Mouse (Mus musculus): ENCODE results near the gene Gm13279.
"Not testable (repeated sequence)": the region's sequence is repeated elsewhere in the genome, so short reads cannot be mapped to it uniquely, and the experiment has no call there.

The Gm13279 gene

GRCm38 (mm10) chr4:88793936-88794675, 3.1 kb upstream of the Gm13279 start, which contains the start of gene Gm13275:
Gene Gm13275 (plus strand): TSS chr4:88794487.
- peak; percentile 47 to 79 for DNase-seq (ENCODE audit: low spot score in 2 of 2)

GRCm38 (mm10) chr4:88799365-88799764, 2.2 kb downstream of the Gm13279 start, which contains the start of gene Gm13285:
Gene Gm13285 (plus strand): TSS chr4:88799665.
- not testable (repeated sequence) for DNase-seq (ENCODE audit: low spot score in 2 of 2)

GRCm38 (mm10) chr4:88802954-88803353, 5.8 kb downstream of the Gm13279 start, which contains the start of gene Gm13287:
Gene Gm13287 (plus strand): TSS chr4:88803254.
- not testable (repeated sequence) for DNase-seq (ENCODE audit: low spot score in 2 of 2)

- not testable (repeated sequence) for DNase-seq (ENCODE audit: low spot score in 2 of 2)
These were observed 8.0 kb downstream of the Gm13279 start, which contains the start of gene Gm13288 for GRCm38 (mm10) chr4:88805231-88805630. Gene Gm13288 (plus strand): TSS chr4:88805531.

GRCm38 (mm10) chr4:88805761-88806160, 8.6 kb downstream of the Gm13279 start:
- peak in 1 of 2 experiments; percentile 16 for DNase-seq (ENCODE audit: low spot score in 2 of 2)

GRCm38 (mm10) chr4:88815928-88816327, 18.7 kb downstream of the Gm13279 start, which contains the start of gene Ifna7:
Gene Ifna7 (plus strand): TSS chr4:88816228.
- DNase-seq (ENCODE audit: low spot score in 2 of 2), result no peak

GRCm38 (mm10) chr4:88819659-88820058, 22.5 kb downstream of the Gm13279 start, which contains the start of gene Ifna11:
Gene Ifna11 (plus strand): TSS chr4:88819959.
- DNase-seq (ENCODE audit: low spot score in 2 of 2), result no peak

GRCm38 (mm10) chr4:88822995-88823394, 25.8 kb downstream of the Gm13279 start:
- peak in 1 of 2 experiments; percentile 22 for DNase-seq (ENCODE audit: low spot score in 2 of 2)

- DNase-seq (ENCODE audit: low spot score in 2 of 2), result not testable (repeated sequence)
These were observed 29.9 kb downstream of the Gm13279 start, which contains the start of gene Ifna6 for GRCm38 (mm10) chr4:88827116-88827515. Gene Ifna6 (plus strand): TSS chr4:88827416.

GRCm38 (mm10) chr4:88830523-88830922, 33.3 kb downstream of the Gm13279 start:
- peak in 1 of 2 experiments; percentile 37 for DNase-seq (ENCODE audit: low spot score in 2 of 2)

- not testable (repeated sequence) for DNase-seq (ENCODE audit: low spot score in 2 of 2)
These were observed 38.0 kb downstream of the Gm13279 start, which contains the start of gene Ifna5 for GRCm38 (mm10) chr4:88835225-88835624. Gene Ifna5 (plus strand): TSS chr4:88835525.

- DNase-seq (ENCODE audit: low spot score in 2 of 2), result peak in 1 of 2 experiments; percentile 22
These were observed 41.6 kb downstream of the Gm13279 start for GRCm38 (mm10) chr4:88838828-88839227.

GRCm38 (mm10) chr4:88840058-88840457, 42.9 kb downstream of the Gm13279 start:
- DNase-seq (ENCODE audit: low spot score in 2 of 2), result no peak

- DNase-seq (ENCODE audit: low spot score in 2 of 2), result no peak
These were observed 44.3 kb downstream of the Gm13279 start, which contains the start of gene Ifna4 for GRCm38 (mm10) chr4:88841438-88841911. Gene Ifna4 (plus strand): TSS chr4:88841861.

- DNase-seq (ENCODE audit: low spot score in 2 of 2), result no peak
These were observed 48.1 kb downstream of the Gm13279 start for GRCm38 (mm10) chr4:88845334-88845733.

All from spleen, postnatal 10 days (tissue).